Mouse (Mus musculus) C2C12 (cell line): ENCODE results near the gene Piwil4.

Experiments used
- CTCF ChIP-seq: IDR thresholded peaks from one replicate; pipeline ENCODE4 v1.5.1; 2011; ENCODE audit not compliant: control insufficient read depth, insufficient read depth, insufficient read length
- MAX ChIP-seq: IDR thresholded peaks from one replicate; pipeline ENCODE4 v1.6.1; 2011; ENCODE audit warnings: mild to moderate bottlenecking, control low read depth
- USF1 ChIP-seq: IDR thresholded peaks from one replicate; pipeline ENCODE4 v1.6.1; 2011; ENCODE audit warnings: low read depth, mild to moderate bottlenecking, control low read depth, moderate library complexity

- TF ChIP-seq CTCF (no peak), USF1 (no peak), MAX (no peak)
Measured at GRCm38 (mm10) chr9:14652761-14653160, 87.8 kb downstream of the Piwil4 start.
